Mouse (Mus musculus): ENCODE measurements at regions not wholly inside any gene's neighbourhood (a gene's known extent, or its start where the extent isn't known, plus 50 kb on each side); places are given as distances from the start of the nearest gene placed in this dataset.

- peaks cover 93% of the 10 kb centered on the region for H3K27me3 ChIP-seq (ENCODE audit: insufficient read depth, poor library complexity, severe bottlenecking)
- H3K27ac ChIP-seq, result peak overlapping the region; percentile 88
- H3K4me1 ChIP-seq (replicated peaks), result peaks cover 66% of the 10 kb centered on the region
- H3K4me3 ChIP-seq, result peak overlapping the region; percentile 25; the same call in 1 of the 2 replicates
- WGBS, result 36% methylated on average over 8 of the region's 8 CpGs
- no peaks in the 10 kb centered on the region for H3K9me3 ChIP-seq
- DNase-seq (ENCODE audit: low spot score), result no peak
- no peaks in the 10 kb centered on the region for H3K36me3 ChIP-seq
Measured at GRCm38 (mm10) chr13:51918108-51918507, 71.6 kb downstream of the Gadd45g start.

GRCm38 (mm10) chr13:51918781-51919170, 72.3 kb downstream of the Gadd45g start:
- no peaks in the 10 kb centered on the region for H3K36me3 ChIP-seq
- H3K27me3 ChIP-seq (ENCODE audit: insufficient read depth, poor library complexity, severe bottlenecking), result peaks cover 93% of the 10 kb centered on the region
- H3K4me3 ChIP-seq, result peak overlapping the region; percentile 25
- H3K9me3 ChIP-seq, result no peaks in the 10 kb centered on the region
- DNase-seq (ENCODE audit: low spot score), result peak; percentile 75
- H3K27ac ChIP-seq, result peak overlapping the region; percentile 88
- peaks cover 69% of the 10 kb centered on the region for H3K4me1 ChIP-seq (replicated peaks)
- 2% methylated on average over 10 of the region's 10 CpGs for WGBS

- Histone ChIP-seq H3K27me3 (ENCODE audit: insufficient read depth, poor library complexity, severe bottlenecking) (peaks cover 94% of the 10 kb centered on the region), H3K36me3 (no peaks in the 10 kb centered on the region), H3K4me3 (peak overlapping the region; percentile 29), H3K27ac (peak overlapping the region; percentile 88), H3K9me3 (no peaks in the 10 kb centered on the region), H3K4me1 (replicated peaks) (peaks cover 74% of the 10 kb centered on the region)
- peak; percentile 66 for DNase-seq (ENCODE audit: low spot score)
- 2% methylated on average over 14 of the region's 14 CpGs for WGBS
Measured at GRCm38 (mm10) chr13:51919171-51919793, 72.8 kb downstream of the Gadd45g start.

- H3K4me3 ChIP-seq, result peak overlapping the region; percentile 29
- peaks cover 74% of the 10 kb centered on the region for H3K4me1 ChIP-seq (replicated peaks)
- no peaks in the 10 kb centered on the region for H3K36me3 ChIP-seq
- peaks cover 93% of the 10 kb centered on the region for H3K27me3 ChIP-seq (ENCODE audit: insufficient read depth, poor library complexity, severe bottlenecking)
- H3K27ac ChIP-seq, result peak overlapping the region; percentile 88
- no peak for DNase-seq (ENCODE audit: low spot score)
- WGBS, result 17% methylated on average over 3 of the region's 3 CpGs
- no peaks in the 10 kb centered on the region for H3K9me3 ChIP-seq
Measured at GRCm38 (mm10) chr13:51919937-51920336, 73.5 kb downstream of the Gadd45g start.

- peaks cover 74% of the 10 kb centered on the region for H3K4me1 ChIP-seq (replicated peaks)
- peak overlapping the region; percentile 29 for H3K4me3 ChIP-seq
Measured at GRCm38 (mm10) chr13:51920511-51921351, 74.3 kb downstream of the Gadd45g start.

GRCm38 (mm10) chr13:51921550-51921949, 75.1 kb downstream of the Gadd45g start:
- peak overlapping the region; percentile 88 for H3K27ac ChIP-seq
- H3K36me3 ChIP-seq, result no peaks in the 10 kb centered on the region
- H3K9me3 ChIP-seq, result no peaks in the 10 kb centered on the region
- peaks cover 73% of the 10 kb centered on the region for H3K4me1 ChIP-seq (replicated peaks)
- H3K4me3 ChIP-seq, result peak overlapping the region; percentile 29; the same call in 1 of the 2 replicates
- WGBS, result 23% methylated on average over 5 of the region's 5 CpGs
- peaks cover 92% of the 10 kb centered on the region for H3K27me3 ChIP-seq (ENCODE audit: insufficient read depth, poor library complexity, severe bottlenecking)
- no peak for DNase-seq (ENCODE audit: low spot score)

More at GRCm38 (mm10) chr13:51920511-51921351, 74.3 kb downstream of the Gadd45g start:
- 2% methylated on average over 15 of the region's 15 CpGs for WGBS
- no peaks in the 10 kb centered on the region for H3K36me3 ChIP-seq
- H3K27me3 ChIP-seq (ENCODE audit: insufficient read depth, poor library complexity, severe bottlenecking), result peaks cover 93% of the 10 kb centered on the region
- no peaks in the 10 kb centered on the region for H3K9me3 ChIP-seq
- peak overlapping the region; percentile 88 for H3K27ac ChIP-seq
- peak; percentile 90 for DNase-seq (ENCODE audit: low spot score)

- no peak overlapping the region for H3K4me3 ChIP-seq
- WGBS, result 56% methylated on average over 10 of the region's 10 CpGs
- H3K36me3 ChIP-seq, result no peaks in the 10 kb centered on the region
- peaks cover 38% of the 10 kb centered on the region for H3K4me1 ChIP-seq (replicated peaks)
- H3K27ac ChIP-seq, result peak overlapping the region; percentile 13; the same call in 1 of the 2 replicates
- H3K9me3 ChIP-seq, result no peaks in the 10 kb centered on the region
- H3K27me3 ChIP-seq (ENCODE audit: insufficient read depth, poor library complexity, severe bottlenecking), result peaks cover 97% of the 10 kb centered on the region
- DNase-seq (ENCODE audit: low spot score), result peak; percentile 31
Measured at GRCm38 (mm10) chr13:51926764-51927163, 80.3 kb downstream of the Gadd45g start.

GRCm38 (mm10) chr13:51929730-51930129, 83.3 kb downstream of the Gadd45g start:
- H3K4me1 ChIP-seq (replicated peaks), result peaks cover 22% of the 10 kb centered on the region
- WGBS, result 65% methylated on average over 2 of the region's 2 CpGs
- H3K27ac ChIP-seq, result no peak overlapping the region
- H3K4me3 ChIP-seq, result no peak overlapping the region
- H3K36me3 ChIP-seq, result no peaks in the 10 kb centered on the region
- H3K27me3 ChIP-seq (ENCODE audit: insufficient read depth, poor library complexity, severe bottlenecking), result peaks cover 71% of the 10 kb centered on the region
- no peaks in the 10 kb centered on the region for H3K9me3 ChIP-seq
- no peak for DNase-seq (ENCODE audit: low spot score)

- Histone ChIP-seq H3K4me1 (replicated peaks) (peaks cover 22% of the 10 kb centered on the region), H3K4me3 (no peak overlapping the region), H3K27ac (no peak overlapping the region), H3K9me3 (no peaks in the 10 kb centered on the region), H3K27me3 (ENCODE audit: insufficient read depth, poor library complexity, severe bottlenecking) (peaks cover 66% of the 10 kb centered on the region), H3K36me3 (no peaks in the 10 kb centered on the region)
- WGBS, result 44% methylated on average over 6 of the region's 6 CpGs
- no peak for DNase-seq (ENCODE audit: low spot score)
Measured at GRCm38 (mm10) chr13:51930301-51930747, 83.8 kb downstream of the Gadd45g start.

- Histone ChIP-seq H3K4me1 (replicated peaks) (peaks cover 22% of the 10 kb centered on the region), H3K36me3 (no peaks in the 10 kb centered on the region), H3K9me3 (no peaks in the 10 kb centered on the region), H3K27ac (no peak overlapping the region), H3K27me3 (ENCODE audit: insufficient read depth, poor library complexity, severe bottlenecking) (peaks cover 60% of the 10 kb centered on the region), H3K4me3 (no peak overlapping the region)
- 90% methylated on average over 3 of the region's 3 CpGs for WGBS
- DNase-seq (ENCODE audit: low spot score), result no peak
Measured at GRCm38 (mm10) chr13:51930931-51931330, 84.5 kb downstream of the Gadd45g start.

- peaks cover 22% of the 10 kb centered on the region for H3K27me3 ChIP-seq (ENCODE audit: insufficient read depth, poor library complexity, severe bottlenecking)
- H3K36me3 ChIP-seq, result no peaks in the 10 kb centered on the region
- peaks cover 8% of the 10 kb centered on the region for H3K4me1 ChIP-seq (replicated peaks)
- H3K27ac ChIP-seq, result no peak overlapping the region
- WGBS, result 89% methylated on average over 10 of the region's 10 CpGs
- DNase-seq (ENCODE audit: low spot score), result no peak
- no peaks in the 10 kb centered on the region for H3K9me3 ChIP-seq
- no peak overlapping the region for H3K4me3 ChIP-seq
Measured at GRCm38 (mm10) chr13:51935827-51936226, 89.3 kb downstream of the Gadd45g start.

- WGBS, result 92% methylated on average over 5 of the region's 5 CpGs
Measured at GRCm38 (mm10) chr13:51936441-51936840, 90.0 kb downstream of the Gadd45g start.

GRCm38 (mm10) chr13:51937898-51938297, 91.4 kb downstream of the Gadd45g start:
- no peak overlapping the region for H3K4me3 ChIP-seq
- peaks cover 15% of the 10 kb centered on the region for H3K4me1 ChIP-seq (replicated peaks)
- no peaks in the 10 kb centered on the region for H3K36me3 ChIP-seq
- no peaks in the 10 kb centered on the region for H3K9me3 ChIP-seq
- no peak overlapping the region for H3K27ac ChIP-seq
- peaks cover 13% of the 10 kb centered on the region for H3K27me3 ChIP-seq (ENCODE audit: insufficient read depth, poor library complexity, severe bottlenecking)
- DNase-seq (ENCODE audit: low spot score), result no peak
- WGBS, result 87% methylated on average over 7 of the region's 7 CpGs

More at GRCm38 (mm10) chr13:51936441-51936840, 90.0 kb downstream of the Gadd45g start:
- Histone ChIP-seq H3K27me3 (ENCODE audit: insufficient read depth, poor library complexity, severe bottlenecking) (peaks cover 16% of the 10 kb centered on the region), H3K9me3 (no peaks in the 10 kb centered on the region), H3K4me3 (no peak overlapping the region), H3K4me1 (replicated peaks) (peaks cover 8% of the 10 kb centered on the region), H3K27ac (no peak overlapping the region), H3K36me3 (no peaks in the 10 kb centered on the region)
- no peak for DNase-seq (ENCODE audit: low spot score)

All from hindbrain, embryonic 10.5 days (tissue).